Mouse (Mus musculus) liver, postnatal 0 days (tissue): ENCODE data around the gene Eif4g3.

Experiments
- CTCF ChIP-seq: sonication (generic); IDR thresholded peaks from 2 replicates; pipeline ENCODE4 v1.5.1; 2016; ENCODE audit warnings: antibody characterized with exemption, low read depth
- EP300 ChIP-seq: IDR thresholded peaks from 2 replicates; pipeline ENCODE4 v1.6.1; 2016; ENCODE audit warnings: antibody characterized with exemption, low read depth, mild to moderate bottlenecking

DNA sequence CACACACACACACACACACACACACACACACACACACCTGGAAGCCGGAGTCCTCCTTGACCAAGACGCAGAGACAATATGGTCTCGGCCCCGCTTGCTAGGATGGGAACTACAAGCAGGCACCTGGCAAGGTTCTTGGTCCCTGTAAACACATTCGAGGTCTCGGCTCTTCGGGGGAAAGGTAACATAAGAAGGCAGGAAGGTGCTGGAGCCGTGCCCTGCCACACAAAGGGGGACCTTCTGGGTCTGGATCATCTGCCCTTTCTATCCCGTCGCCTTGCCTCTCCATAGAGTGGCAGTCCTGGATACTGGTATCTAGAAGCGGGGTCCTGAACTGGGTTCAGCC, 28.3 kb upstream of the Eif4g3 start:
- TF ChIP-seq CTCF: no peak
- no peak for TF ChIP-seq EP300
